Mouse (Mus musculus): ENCODE data around the gene Rapgef6.
A peak's percentile ranks its signal among the peaks of the same experiment; 100 is the strongest.
"Not testable (repeated sequence)": the region's sequence is repeated elsewhere in the genome, so short reads cannot be mapped to it uniquely, and the experiment has no call there.

Gene Rapgef6

GRCm38 (mm10) chr11:54574741-54575140 is 52.1 kb downstream of the Rapgef6 start:
- DNase-seq (ENCODE audit: low spot score in 2 of 2): no peak

GRCm38 (mm10) chr11:54592585-54592984 is 69.9 kb downstream of the Rapgef6 start:
- DNase-seq (ENCODE audit: low spot score in 2 of 2): no peak

- DNase-seq (ENCODE audit: low spot score in 2 of 2): no peak
Measured at GRCm38 (mm10) chr11:54594049-54594448, 71.4 kb downstream of the Rapgef6 start.

- DNase-seq (ENCODE audit: low spot score in 2 of 2): peak in 1 of 2 experiments; percentile 52
Measured at GRCm38 (mm10) chr11:54595053-54595452, 72.4 kb downstream of the Rapgef6 start.

- peak; percentile 16 to 28 for DNase-seq (ENCODE audit: low spot score in 2 of 2)
Measured at GRCm38 (mm10) chr11:54595905-54596555, 73.4 kb downstream of the Rapgef6 start.

GRCm38 (mm10) chr11:54597902-54598447 is 75.3 kb downstream of the Rapgef6 start:
- DNase-seq (ENCODE audit: low spot score in 2 of 2): peak in 1 of 2 experiments; percentile 24

- no peak for DNase-seq (ENCODE audit: low spot score in 2 of 2)
Measured at GRCm38 (mm10) chr11:54601121-54601520, 78.5 kb downstream of the Rapgef6 start.

- not testable (repeated sequence) for DNase-seq (ENCODE audit: low spot score in 2 of 2)
Measured at GRCm38 (mm10) chr11:54602764-54603163, 80.1 kb downstream of the Rapgef6 start.

GRCm38 (mm10) chr11:54604415-54604814 is 81.8 kb downstream of the Rapgef6 start:
- no peak for DNase-seq (ENCODE audit: low spot score in 2 of 2)

GRCm38 (mm10) chr11:54613628-54614027 is 91.0 kb downstream of the Rapgef6 start:
- no peak for DNase-seq (ENCODE audit: low spot score in 2 of 2)

- no peak for DNase-seq (ENCODE audit: low spot score in 2 of 2)
Measured at GRCm38 (mm10) chr11:54614560-54614959, 91.9 kb downstream of the Rapgef6 start.

- no peak for DNase-seq (ENCODE audit: low spot score in 2 of 2)
Measured at GRCm38 (mm10) chr11:54618841-54619240, 96.2 kb downstream of the Rapgef6 start.

- no peak for DNase-seq (ENCODE audit: low spot score in 2 of 2)
Measured at GRCm38 (mm10) chr11:54621725-54622124, 99.1 kb downstream of the Rapgef6 start.

GRCm38 (mm10) chr11:54626905-54627304 is 104.3 kb downstream of the Rapgef6 start:
- DNase-seq (ENCODE audit: low spot score in 2 of 2): no peak

- DNase-seq (ENCODE audit: low spot score in 2 of 2): no peak
Measured at GRCm38 (mm10) chr11:54646420-54646819, 123.8 kb downstream of the Rapgef6 start.

GRCm38 (mm10) chr11:54648573-54648972 is 125.9 kb downstream of the Rapgef6 start:
- no peak for DNase-seq (ENCODE audit: low spot score in 2 of 2)

- DNase-seq (ENCODE audit: low spot score in 2 of 2): no peak
Measured at GRCm38 (mm10) chr11:54655420-54655819, 132.8 kb downstream of the Rapgef6 start.

GRCm38 (mm10) chr11:54673575-54674298 is 151.1 kb downstream of the Rapgef6 start:
- DNase-seq (ENCODE audit: low spot score in 2 of 2): no peak

- peak in 1 of 2 experiments; percentile 11 for DNase-seq (ENCODE audit: low spot score in 2 of 2)
Measured at GRCm38 (mm10) chr11:54675792-54676489, 153.3 kb downstream of the Rapgef6 start.

GRCm38 (mm10) chr11:54679141-54679540 is 156.5 kb downstream of the Rapgef6 start:
- no peak for DNase-seq (ENCODE audit: low spot score in 2 of 2)

GRCm38 (mm10) chr11:54684831-54685230 is 162.2 kb downstream of the Rapgef6 start:
- no peak for DNase-seq (ENCODE audit: low spot score in 2 of 2)

- DNase-seq (ENCODE audit: low spot score in 2 of 2): no peak
Measured at GRCm38 (mm10) chr11:54690171-54690570, 167.5 kb downstream of the Rapgef6 start.
